Mouse (Mus musculus) induced T-regulatory cell, adult 2 months (primary cell): ENCODE results near the gene Trappc12.
A peak's percentile ranks its signal among the peaks of the same experiment; 100 is the strongest.
"Not testable (repeated sequence)": the region's sequence is repeated elsewhere in the genome, so short reads cannot be mapped to it uniquely, and the experiment has no call there.

Source experiments
- DNase-seq: peaks from one replicate; pipeline ENCODE4 v3.0.0-alpha.2; 2012; ENCODE audit warnings: low read depth

The Trappc12 gene

GRCm38 (mm10) chr12:28733520-28734245 is 16.6 kb downstream of the Trappc12 start:
- not testable (repeated sequence) for DNase-seq

GRCm38 (mm10) chr12:28732631-28733030 is 17.6 kb downstream of the Trappc12 start:
- DNase-seq: no peak

GRCm38 (mm10) chr12:28727061-28727460 is 23.2 kb downstream of the Trappc12 start:
- DNase-seq: no peak

- DNase-seq: peak; percentile 6
Measured at GRCm38 (mm10) chr12:28726204-28726603, 24.1 kb downstream of the Trappc12 start.

- no peak for DNase-seq
Measured at GRCm38 (mm10) chr12:28724366-28724765, 25.9 kb downstream of the Trappc12 start.

- DNase-seq: no peak
Measured at GRCm38 (mm10) chr12:28718106-28718505, 32.2 kb downstream of the Trappc12 start.

GRCm38 (mm10) chr12:28717066-28717465 is 33.2 kb downstream of the Trappc12 start:
- DNase-seq: no peak

GRCm38 (mm10) chr12:28714822-28715632 is 35.2 kb downstream of the Trappc12 start:
- no peak for DNase-seq

- DNase-seq: no peak
Measured at GRCm38 (mm10) chr12:28710566-28711185, 39.6 kb downstream of the Trappc12 start.

GRCm38 (mm10) chr12:28708154-28708553 is 42.1 kb downstream of the Trappc12 start:
- DNase-seq: no peak

GRCm38 (mm10) chr12:28705204-28705603 is 45.1 kb downstream of the Trappc12 start:
- DNase-seq: no peak

GRCm38 (mm10) chr12:28704381-28704780 is 45.9 kb downstream of the Trappc12 start:
- no peak for DNase-seq

GRCm38 (mm10) chr12:28701302-28701701 is 49.0 kb downstream of the Trappc12 start:
- DNase-seq: no peak

- DNase-seq: no peak
Measured at GRCm38 (mm10) chr12:28700561-28701025, 49.7 kb downstream of the Trappc12 start.

- no peak for DNase-seq
Measured at GRCm38 (mm10) chr12:28700101-28700511, 50.2 kb downstream of the Trappc12 start.

GRCm38 (mm10) chr12:28699656-28700055 is 50.6 kb downstream of the Trappc12 start:
- peak; percentile 81 for DNase-seq

GRCm38 (mm10) chr12:28699086-28699485 is 51.2 kb downstream of the Trappc12 start:
- no peak for DNase-seq

- no peak for DNase-seq
Measured at GRCm38 (mm10) chr12:28697821-28698595, 52.3 kb downstream of the Trappc12 start.

GRCm38 (mm10) chr12:28694776-28695175 is 55.5 kb downstream of the Trappc12 start:
- DNase-seq: no peak

GRCm38 (mm10) chr12:28694231-28694630 is 56.0 kb downstream of the Trappc12 start:
- no peak for DNase-seq

GRCm38 (mm10) chr12:28693738-28694137 is 56.5 kb downstream of the Trappc12 start:
- DNase-seq: no peak

- no peak for DNase-seq
Measured at GRCm38 (mm10) chr12:28690730-28691129, 59.5 kb downstream of the Trappc12 start.
